9 mouse cellular contexts compared by ENCODE assay signal in the genomic region with DNA sequence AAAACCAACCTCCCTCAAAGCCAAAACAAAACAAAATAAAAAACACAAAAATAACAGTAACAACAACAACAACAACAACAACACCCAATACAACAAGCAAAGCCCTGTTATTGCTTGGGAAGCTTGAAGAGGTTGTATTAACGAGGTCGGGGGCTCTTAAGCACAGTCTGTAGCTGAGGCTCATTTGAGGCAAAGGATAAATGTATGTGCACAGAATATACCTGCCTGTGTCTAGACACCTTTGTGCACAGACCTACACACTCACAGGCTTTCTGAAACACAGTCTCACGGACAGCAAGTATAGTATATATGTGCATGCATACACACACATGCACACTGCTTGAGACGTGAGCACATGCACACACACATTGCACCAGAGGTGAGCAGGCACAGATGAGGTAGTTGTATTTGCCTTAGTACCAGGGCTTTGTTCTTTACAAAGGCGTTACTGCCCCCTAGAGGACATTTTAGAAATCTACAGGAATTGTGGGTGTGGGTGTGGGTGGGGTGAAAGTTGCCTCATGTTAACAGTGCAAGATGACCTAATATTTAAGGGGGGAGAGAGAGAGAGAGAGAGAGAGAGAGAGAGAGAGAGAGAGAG. TPM values are rescaled to one million over a fixed set of nuclear protein-coding genes. Genes with fewer than 3 reads are reported as not detected.
DNase-seq lines count a peak whose midpoint lies in the region; ATAC-seq and TF ChIP-seq lines count a peak whose summit lies in the region.
"Had no signal": no experiment of that assay in that cellular context is flagged by ENCODE, and none has a peak within 500 bp of the region (broad histone marks: within the 10 kb centered on the region; RNA-seq: fewer than 3 reads in every experiment).

No protein-coding gene starts in this region.

- 0 out of 2 replicates have a peak, but pooled peaks have one; percentile 9 for TF ChIP-seq CTCF in lung, adult 2 months (IDR thresholded peaks at IDR 0.05; ENCODE audit: insufficient read depth, low read length)

- H3K27me3 ChIP-seq in forebrain, embryonic 12.5 days = peaks cover 30% of the 10 kb centered on the region
- peaks cover 7% of the 10 kb centered on the region; the same call in 1 of the 2 replicates for H3K27me3 ChIP-seq in intestine, embryonic 15.5 days (replicated peaks)
- H3K27me3 ChIP-seq in neural tube, embryonic 15.5 days (replicated peaks) = peaks cover 31% of the 10 kb centered on the region

- no peaks in the 10 kb centered on the region for H3K36me3 ChIP-seq in forebrain, embryonic 12.5 days (replicated peaks)
- no peaks in the 10 kb centered on the region for H3K36me3 ChIP-seq in intestine, embryonic 15.5 days
- no peaks in the 10 kb centered on the region for H3K36me3 ChIP-seq in neural tube, embryonic 15.5 days
- H3K36me3 ChIP-seq: lung, embryonic 15.5 days had no signal

- H3K27ac ChIP-seq in forebrain, embryonic 12.5 days = no peak overlapping the region
- H3K27ac ChIP-seq in intestine, embryonic 15.5 days = no peak overlapping the region
- H3K27ac ChIP-seq in neural tube, embryonic 15.5 days (replicated peaks) = no peak overlapping the region
- H3K27ac ChIP-seq: lung, embryonic 15.5 days had no signal

- no peak overlapping the region for H3K4me3 ChIP-seq in forebrain, embryonic 12.5 days (replicated peaks)
- no peak overlapping the region for H3K4me3 ChIP-seq in intestine, embryonic 15.5 days (replicated peaks)
- no peak overlapping the region for H3K4me3 ChIP-seq in lung, adult 2 months (replicated peaks; ENCODE audit: extremely low read depth, low read depth, low read length)
- no peak overlapping the region for H3K4me3 ChIP-seq in neural tube, embryonic 15.5 days (replicated peaks)
- H3K4me3 ChIP-seq: lung, embryonic 15.5 days had no signal

- H3K4me2 ChIP-seq in forebrain, embryonic 12.5 days = no peak overlapping the region
- no peak overlapping the region for H3K4me2 ChIP-seq in intestine, embryonic 15.5 days (replicated peaks)
- no peak overlapping the region for H3K4me2 ChIP-seq in neural tube, embryonic 15.5 days
- H3K4me2 ChIP-seq: lung, embryonic 15.5 days had no signal

- TF ChIP-seq POLR2A in lung, adult 2 months (IDR thresholded peaks at IDR 0.05; ENCODE audit: borderline replicate concordance, extremely low read depth, low read depth, low read length) = no peak

- no peaks in the 10 kb centered on the region for H3K4me1 ChIP-seq in forebrain, embryonic 12.5 days
- no peaks in the 10 kb centered on the region for H3K4me1 ChIP-seq in intestine, embryonic 15.5 days (replicated peaks)
- H3K4me1 ChIP-seq in lung, adult 2 months (ENCODE audit: control insufficient read depth, insufficient read depth, low read length) = no peaks in the 10 kb centered on the region
- no peaks in the 10 kb centered on the region for H3K4me1 ChIP-seq in neural tube, embryonic 15.5 days
- H3K4me1 ChIP-seq: lung, embryonic 15.5 days had no signal

- no peak for DNase-seq in frontal cortex, postnatal 25 days (ENCODE audit: low spot score in 2 of 2)
- peak; percentile 13 for DNase-seq in WW6 (ENCODE audit: low read depth, low spot score)
- peak; percentile 7 for DNase-seq in lung, adult 2 months
- DNase-seq in ovary, adult 18-20 months (ENCODE audit: low spot score) = no peak

- H3K9me3 ChIP-seq in forebrain, embryonic 12.5 days = no peaks in the 10 kb centered on the region
- H3K9me3 ChIP-seq in intestine, embryonic 15.5 days = no peaks in the 10 kb centered on the region
- no peaks in the 10 kb centered on the region for H3K9me3 ChIP-seq in neural tube, embryonic 15.5 days (replicated peaks)
- H3K9me3 ChIP-seq: lung, embryonic 15.5 days had no signal

- ATAC-seq in frontal cortex, adult (ENCODE audit: low TSS enrichment) = peak; percentile 88
- peak; percentile 64 for ATAC-seq in forebrain, embryonic 12.5 days (ENCODE audit: low FRiP score)
- ATAC-seq in intestine, embryonic 15.5 days = peak; percentile 87
- ATAC-seq in neural tube, embryonic 15.5 days (ENCODE audit: low FRiP score) = peak; percentile 68

- 23% methylated on average over 5 of the region's 5 CpGs for WGBS in forebrain, embryonic 12.5 days
- WGBS in intestine, embryonic 15.5 days = 16% methylated on average over 5 of the region's 5 CpGs
- 19% methylated on average over 5 of the region's 5 CpGs for WGBS in lung, adult 2 months
- WGBS in neural tube, embryonic 15.5 days = 25% methylated on average over 5 of the region's 5 CpGs

- no peak overlapping the region for H3K9ac ChIP-seq in forebrain, embryonic 12.5 days
- no peak overlapping the region for H3K9ac ChIP-seq in intestine, embryonic 15.5 days
- H3K9ac ChIP-seq in neural tube, embryonic 15.5 days (replicated peaks) = no peak overlapping the region
- H3K9ac ChIP-seq: lung, embryonic 15.5 days had no signal

RNA-seq across cellular contexts. Expression of a gene that starts 10.4 kb away (rescaled TPM):
- polyA plus RNA-seq in forebrain, embryonic 12.5 days (2016; fragmentation: Nextera tagmentation; extraction: Ambion mirVana) = 48.3 and 49.7 TPM in 2 replicates
- polyA plus RNA-seq in intestine, embryonic 15.5 days (2015; fragmentation: Nextera tagmentation; extraction: Ambion mirVana) = 23.4 and 24.2 TPM in 2 replicates
- polyA plus RNA-seq in lung, adult 2 months (2012; rRNA removed) = 26.9 and 34.2 TPM in 2 replicates
- 56.9 and 71.6 TPM in 2 replicates for polyA plus RNA-seq in neural tube, embryonic 15.5 days (2015; fragmentation: Nextera tagmentation; extraction: Ambion mirVana)

RNA-seq across cellular contexts. Expression of a gene that starts 15.9 kb away (rescaled TPM):
- polyA plus RNA-seq in forebrain, embryonic 12.5 days (2016; fragmentation: Nextera tagmentation; extraction: Ambion mirVana) = 6.8 and 8.4 TPM in 2 replicates
- polyA plus RNA-seq in intestine, embryonic 15.5 days (2015; fragmentation: Nextera tagmentation; extraction: Ambion mirVana) = 2.1 TPM in 2 replicates
- 2.4 and 2.8 TPM in 2 replicates for polyA plus RNA-seq in lung, adult 2 months (2012; rRNA removed)
- 8.4 and 8.5 TPM in 2 replicates for polyA plus RNA-seq in neural tube, embryonic 15.5 days (2015; fragmentation: Nextera tagmentation; extraction: Ambion mirVana)

RNA-seq across cellular contexts. Expression of a gene that starts 25.4 kb away (rescaled TPM):
- polyA plus RNA-seq in forebrain, embryonic 12.5 days (2016; fragmentation: Nextera tagmentation; extraction: Ambion mirVana) = 19.1 and 19.2 TPM in 2 replicates
- 12.9 and 14.4 TPM in 2 replicates for polyA plus RNA-seq in intestine, embryonic 15.5 days (2015; fragmentation: Nextera tagmentation; extraction: Ambion mirVana)
- 6.2 and 8.0 TPM in 2 replicates for polyA plus RNA-seq in lung, adult 2 months (2012; rRNA removed)
- polyA plus RNA-seq in neural tube, embryonic 15.5 days (2015; fragmentation: Nextera tagmentation; extraction: Ambion mirVana) = 30.0 and 32.4 TPM in 2 replicates

Comparison
In these comparisons a context has a peak if more than half of its experiments do, and no peak if none do; other contexts are left out.
1. DNase-seq: peak in WW6 (single experiment) and lung, adult 2 months (single experiment); none in frontal cortex, postnatal 25 days (0 of 2) and ovary, adult 18-20 months (single experiment).
2. Peak in every context shown above with its lines, with median percentiles within 50 percentile points of each other: ATAC-seq.